Mouse (Mus musculus) lung, embryonic 15.5 days (tissue): ENCODE data around the gene Slc47a2. TPM values are rescaled to one million over a fixed set of nuclear protein-coding genes. Genes with fewer than 3 reads are reported as not detected.

Experiments used
- ATAC-seq: fragments of 200-750 bp; cut with Nextera tagmentation; 2 replicates; pipeline ENCODE4 v1.8.0; 2017; ENCODE audit warnings: moderate number of reproducible peaks, borderline replicate concordance; ENCODE audit not compliant: low FRiP score, low TSS enrichment; ENCODE audit errors: extremely low read depth
- H3K27ac ChIP-seq: fragments of 300-500 bp; sonication (generic); 2 replicates; pipeline ENCODE4 v1.5.1; 2015; ENCODE audit warnings: moderate library complexity, mild to moderate bottlenecking, inconsistent platforms
- H3K27me3 ChIP-seq: fragments of 300-500 bp; sonication (generic); 2 replicates; pipeline ENCODE4 v1.6.1; 2015; ENCODE audit warnings: inconsistent platforms
- H3K36me3 ChIP-seq: fragments of 300-500 bp; sonication (generic); 2 replicates; pipeline ENCODE4 v1.6.1; 2015; ENCODE audit warnings: inconsistent platforms
- H3K4me1 ChIP-seq: fragments of 300-500 bp; sonication (generic); 2 replicates; pipeline ENCODE4 v1.6.1; 2015; ENCODE audit warnings: inconsistent platforms
- H3K4me2 ChIP-seq: fragments of 300-500 bp; sonication (generic); 2 replicates; pipeline ENCODE4 v1.6.1; 2015; ENCODE audit warnings: inconsistent platforms, mild to moderate bottlenecking, moderate library complexity
- H3K4me3 ChIP-seq: fragments of 300-500 bp; sonication (generic); 2 replicates; pipeline ENCODE4 v1.5.1; 2015; ENCODE audit warnings: mild to moderate bottlenecking, inconsistent platforms
- H3K9ac ChIP-seq: fragments of 300-500 bp; sonication (generic); 2 replicates; pipeline ENCODE4 v1.6.1; 2015; ENCODE audit warnings: inconsistent platforms
- H3K9me3 ChIP-seq: fragments of 300-500 bp; sonication (generic); 2 replicates; pipeline ENCODE4 v1.6.1; 2016; ENCODE audit warnings: inconsistent platforms
- WGBS: fragments of 180-500 bp; shearing (Covaris S2); methylation state at CpG from one replicate; pipeline ENCODE4 v1.1.7; 2015; 5-methylcytosine and 5-hydroxymethylcytosine counted together
- polyA plus RNA-seq: library from polyadenylated mRNA; unstranded; fragments of >200 nt; fragmentation: Nextera tagmentation; extraction: Ambion mirVana; gene quantifications from 2 replicates; pipeline ENCODE4 v1.2.1, GENCODE M21; 2015

Slc47a2 gene
- polyA plus RNA-seq, 1 experiment from 2014 or later: 0.22 TPM

GRCm38 (mm10) chr11:61364096-61364495, 21.4 kb upstream of the Slc47a2 start:
- Histone ChIP-seq H3K36me3 (no peaks in the 10 kb centered on the region), H3K4me2 (no peak overlapping the region), H3K27me3 (no peaks in the 10 kb centered on the region), H3K9ac (no peak overlapping the region), H3K27ac (no peak overlapping the region), H3K4me1 (peaks cover 11% of the 10 kb centered on the region), H3K9me3 (no peaks in the 10 kb centered on the region), H3K4me3 (no peak overlapping the region)
- no peak for ATAC-seq
- WGBS: 83% methylated on average over 6 of the region's 6 CpGs

- no peak for ATAC-seq
- 86% methylated on average over 11 of the region's 11 CpGs for WGBS
- H3K27me3 ChIP-seq: no peaks in the 10 kb centered on the region
- peaks cover 10% of the 10 kb centered on the region for H3K4me1 ChIP-seq
- no peak overlapping the region for H3K27ac ChIP-seq
- no peaks in the 10 kb centered on the region for H3K9me3 ChIP-seq
- no peak overlapping the region for H3K4me2 ChIP-seq
- no peaks in the 10 kb centered on the region for H3K36me3 ChIP-seq
- no peak overlapping the region for H3K4me3 ChIP-seq
- H3K9ac ChIP-seq: no peak overlapping the region
Observed at GRCm38 (mm10) chr11:61361515-61362190, 19.0 kb upstream of the Slc47a2 start.

DNA sequence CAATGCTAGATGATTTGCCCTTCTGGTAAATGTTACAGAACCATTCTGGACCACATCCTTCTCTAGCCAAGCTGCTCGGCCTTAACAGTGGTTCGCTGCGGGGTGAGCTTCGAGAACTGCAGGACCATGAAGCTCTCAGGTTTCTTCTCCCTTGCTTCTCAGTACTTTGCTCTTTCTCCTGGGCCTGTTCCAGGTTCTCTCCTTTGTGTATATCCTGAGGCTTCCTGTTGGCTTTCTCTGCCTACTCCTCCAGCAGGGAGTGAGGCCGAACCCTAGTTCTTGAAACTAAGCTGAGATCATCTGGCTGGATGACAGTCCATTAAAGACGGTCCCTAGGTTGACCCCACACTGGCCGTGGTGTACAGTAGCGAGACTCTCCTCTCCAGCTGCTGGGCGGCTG, 13.9 kb upstream of the Slc47a2 start:
- WGBS: 68% methylated on average over 9 of the region's 9 CpGs
- Histone ChIP-seq H3K4me1 (peaks cover 11% of the 10 kb centered on the region; the same call in 1 of the 2 replicates), H3K4me3 (no peak overlapping the region), H3K36me3 (no peaks in the 10 kb centered on the region), H3K4me2 (no peak overlapping the region), H3K9me3 (no peaks in the 10 kb centered on the region), H3K27ac (no peak overlapping the region), H3K27me3 (no peaks in the 10 kb centered on the region), H3K9ac (no peak overlapping the region)
- no peak for ATAC-seq

DNA sequence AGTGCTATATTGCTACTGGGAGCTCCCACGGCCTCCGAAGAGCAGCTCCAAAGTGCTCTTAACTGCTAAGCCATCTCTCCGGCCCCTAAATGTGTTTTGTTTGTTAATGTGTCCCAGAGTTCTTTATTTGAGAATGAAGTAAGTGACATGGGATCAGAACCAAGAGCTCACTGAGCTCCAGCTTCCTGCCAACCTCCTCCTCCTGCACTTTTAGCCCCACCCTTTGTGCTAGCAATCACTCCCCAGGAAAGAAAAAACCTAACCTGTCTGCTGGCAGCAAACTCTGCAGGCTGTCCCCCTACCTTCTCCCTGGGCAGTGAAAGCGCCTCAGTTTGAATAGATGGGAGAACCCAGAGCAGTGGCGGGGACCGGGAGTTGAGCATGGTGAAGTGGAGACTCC, 13.5 kb upstream of the Slc47a2 start:
- Histone ChIP-seq H3K4me1 (peaks cover 11% of the 10 kb centered on the region; the same call in 1 of the 2 replicates), H3K9me3 (no peaks in the 10 kb centered on the region), H3K9ac (no peak overlapping the region), H3K4me2 (no peak overlapping the region), H3K36me3 (no peaks in the 10 kb centered on the region), H3K27ac (no peak overlapping the region), H3K4me3 (no peak overlapping the region), H3K27me3 (no peaks in the 10 kb centered on the region)
- ATAC-seq: no peak
- WGBS: 53% methylated on average over 6 of the region's 6 CpGs

DNA sequence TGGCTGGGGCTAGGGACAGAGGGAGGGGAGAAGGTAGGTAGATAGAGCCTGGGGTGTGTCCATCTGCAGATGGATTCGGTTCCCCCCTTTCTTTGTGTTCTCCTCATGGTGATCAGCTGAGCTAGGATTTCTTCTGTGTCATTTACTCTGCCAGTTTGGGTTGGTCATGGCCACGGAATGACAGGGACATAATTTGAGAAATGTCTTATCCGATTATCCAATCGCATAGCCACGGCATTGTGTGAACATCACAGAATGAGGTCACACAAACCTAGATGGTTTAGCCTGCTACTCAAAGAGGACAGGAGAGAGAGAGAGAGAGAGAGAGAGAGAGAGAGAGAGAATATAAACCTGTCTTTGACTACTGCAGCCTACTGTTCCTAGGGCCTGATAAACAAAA, 12.7 kb upstream of the Slc47a2 start:
- H3K27ac ChIP-seq: no peak overlapping the region
- no peaks in the 10 kb centered on the region for H3K36me3 ChIP-seq
- no peak overlapping the region for H3K4me2 ChIP-seq
- H3K9ac ChIP-seq: no peak overlapping the region
- 88% methylated on average over 5 of the region's 5 CpGs for WGBS
- no peak overlapping the region for H3K4me3 ChIP-seq
- H3K27me3 ChIP-seq: no peaks in the 10 kb centered on the region
- ATAC-seq: no peak
- H3K4me1 ChIP-seq: peaks cover 11% of the 10 kb centered on the region; the same call in 1 of the 2 replicates
- H3K9me3 ChIP-seq: no peaks in the 10 kb centered on the region

DNA sequence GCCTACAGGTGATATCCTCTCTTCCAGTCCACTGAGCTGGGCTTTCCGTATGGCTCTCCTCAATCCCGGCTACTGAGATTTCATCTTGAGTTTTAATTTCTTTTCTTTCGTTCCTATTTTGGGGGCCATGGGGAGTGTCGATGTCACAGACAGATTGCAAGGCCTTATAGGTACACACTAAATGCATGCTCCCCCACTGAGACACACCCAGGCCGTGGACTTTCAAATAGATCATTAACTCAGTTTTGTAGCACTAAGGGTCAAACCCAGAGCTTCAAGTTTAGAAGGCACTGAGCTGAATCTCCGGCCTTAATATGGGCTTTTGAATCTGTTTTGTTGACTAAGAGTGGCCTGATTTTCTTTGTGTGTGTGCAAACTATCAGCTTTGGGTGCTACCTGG, 11.7 kb upstream of the Slc47a2 start:
- Histone ChIP-seq H3K9me3 (no peaks in the 10 kb centered on the region), H3K4me1 (peaks cover 11% of the 10 kb centered on the region; the same call in 1 of the 2 replicates), H3K4me3 (no peak overlapping the region), H3K27ac (no peak overlapping the region), H3K27me3 (no peaks in the 10 kb centered on the region), H3K36me3 (no peaks in the 10 kb centered on the region), H3K4me2 (no peak overlapping the region), H3K9ac (no peak overlapping the region)
- no peak for ATAC-seq
- WGBS: 75% methylated on average over 6 of the region's 6 CpGs

- Histone ChIP-seq H3K27me3 (peaks cover 7% of the 10 kb centered on the region; the same call in 1 of the 2 replicates), H3K4me2 (no peak overlapping the region), H3K27ac (no peak overlapping the region), H3K4me3 (no peak overlapping the region), H3K36me3 (no peaks in the 10 kb centered on the region), H3K9ac (no peak overlapping the region), H3K9me3 (no peaks in the 10 kb centered on the region), H3K4me1 (peaks cover 11% of the 10 kb centered on the region; the same call in 1 of the 2 replicates)
- 52% methylated on average over 2 of the region's 2 CpGs for WGBS
- ATAC-seq: no peak
Observed at GRCm38 (mm10) chr11:61353038-61353437, 10.4 kb upstream of the Slc47a2 start.

- WGBS: 58% methylated on average over 9 of the region's 9 CpGs
- Histone ChIP-seq H3K9me3 (no peaks in the 10 kb centered on the region), H3K36me3 (no peaks in the 10 kb centered on the region), H3K27ac (no peak overlapping the region), H3K4me3 (no peak overlapping the region), H3K9ac (no peak overlapping the region), H3K4me1 (peaks cover 11% of the 10 kb centered on the region; the same call in 1 of the 2 replicates), H3K4me2 (no peak overlapping the region), H3K27me3 (peaks cover 15% of the 10 kb centered on the region; the same call in 1 of the 2 replicates)
- ATAC-seq: no peak
Observed at GRCm38 (mm10) chr11:61352138-61352651, 9.5 kb upstream of the Slc47a2 start.

DNA sequence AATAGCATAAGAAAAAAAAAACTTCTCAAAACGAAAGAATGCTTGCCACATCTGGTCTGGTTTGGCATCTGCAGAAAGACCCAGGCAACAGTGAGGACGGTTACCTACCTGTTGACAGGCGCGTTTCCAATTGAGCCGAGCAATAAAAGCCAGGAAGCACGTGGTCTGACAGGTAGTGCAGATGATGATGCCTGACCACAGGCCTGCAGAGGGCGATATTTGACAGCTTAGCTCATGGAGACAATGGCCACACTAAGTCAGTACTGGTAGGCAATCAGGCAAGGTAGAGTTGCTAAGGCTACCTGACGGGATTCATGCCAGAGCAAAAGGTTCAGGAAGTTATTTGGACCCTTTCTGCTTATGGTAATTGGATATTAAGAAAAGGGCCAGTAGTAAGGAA, 6.7 kb upstream of the Slc47a2 start:
- WGBS: 3% methylated on average over 8 of the region's 8 CpGs
- H3K4me1 ChIP-seq: no peaks in the 10 kb centered on the region
- peaks cover 26% of the 10 kb centered on the region; the same call in 1 of the 2 replicates for H3K27me3 ChIP-seq
- no peaks in the 10 kb centered on the region for H3K9me3 ChIP-seq
- no peak overlapping the region for H3K4me3 ChIP-seq
- no peak for ATAC-seq
- no peak overlapping the region for H3K4me2 ChIP-seq
- H3K9ac ChIP-seq: no peak overlapping the region
- no peaks in the 10 kb centered on the region for H3K36me3 ChIP-seq
- no peak overlapping the region for H3K27ac ChIP-seq

- no peaks in the 10 kb centered on the region for H3K36me3 ChIP-seq
- H3K4me2 ChIP-seq: no peak overlapping the region
- H3K27me3 ChIP-seq: peaks cover 53% of the 10 kb centered on the region
- H3K9me3 ChIP-seq: no peaks in the 10 kb centered on the region
- H3K4me1 ChIP-seq: peaks cover 12% of the 10 kb centered on the region
- 55% methylated on average over 8 of the region's 8 CpGs for WGBS
- no peak overlapping the region for H3K9ac ChIP-seq
- no peak for ATAC-seq
- H3K4me3 ChIP-seq: no peak overlapping the region
- no peak overlapping the region for H3K27ac ChIP-seq
Observed at GRCm38 (mm10) chr11:61346133-61346532, 3.5 kb upstream of the Slc47a2 start.

DNA sequence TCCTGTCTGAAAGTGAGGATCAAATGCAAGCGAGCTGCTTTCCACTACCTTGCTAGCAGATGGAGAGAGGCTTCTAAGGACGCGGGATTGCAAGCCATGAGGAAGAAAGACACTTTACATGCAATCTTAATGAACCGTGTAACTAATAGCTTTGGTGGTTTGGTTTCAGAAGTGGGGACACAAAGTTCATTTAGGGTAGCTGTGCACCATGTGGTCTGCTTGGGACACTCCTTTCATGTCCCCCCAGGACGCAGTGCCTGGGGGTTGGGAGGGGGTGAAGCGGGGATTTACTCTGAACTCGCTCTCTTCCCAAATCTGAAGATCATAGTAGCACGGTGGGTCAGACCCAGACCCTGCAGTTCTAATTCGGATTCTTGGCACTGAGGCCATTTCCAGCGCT, 689 bp downstream of the Slc47a2 start:
- Histone ChIP-seq H3K4me3 (peak overlapping the region; percentile 37), H3K4me1 (peaks cover 12% of the 10 kb centered on the region), H3K27me3 (peaks cover 41% of the 10 kb centered on the region), H3K36me3 (no peaks in the 10 kb centered on the region), H3K9me3 (no peaks in the 10 kb centered on the region), H3K4me2 (peak overlapping the region; percentile 81), H3K9ac (no peak overlapping the region), H3K27ac (no peak overlapping the region)
- WGBS: 16% methylated on average over 10 of the region's 10 CpGs
- no peak for ATAC-seq

- Histone ChIP-seq H3K27me3 (peaks cover 41% of the 10 kb centered on the region), H3K27ac (no peak overlapping the region), H3K4me1 (peaks cover 12% of the 10 kb centered on the region), H3K4me2 (no peak overlapping the region), H3K9ac (no peak overlapping the region), H3K36me3 (no peaks in the 10 kb centered on the region), H3K9me3 (no peaks in the 10 kb centered on the region), H3K4me3 (no peak overlapping the region)
- no peak for ATAC-seq
- WGBS: 80% methylated on average over 4 of the region's 4 CpGs
Observed at GRCm38 (mm10) chr11:61341233-61341632, 1.4 kb downstream of the Slc47a2 start.
